Mouse (Mus musculus) kidney, embryonic 14.5 days (tissue): ENCODE data around the gene Gm4952. TPM values are rescaled to one million over a fixed set of nuclear protein-coding genes. Genes with fewer than 3 reads are reported as not detected.

ENCODE experiments used
- ATAC-seq: fragments of 200-750 bp; cut with Nextera tagmentation; 2 replicates; pipeline ENCODE4 v1.8.0; 2017; ENCODE audit warnings: moderate number of reproducible peaks, mild to moderate bottlenecking, moderate TSS enrichment, moderate library complexity; ENCODE audit not compliant: low FRiP score, low TSS enrichment
- H3K27ac ChIP-seq: fragments of 300-500 bp; sonication (generic); 2 replicates; pipeline ENCODE4 v1.5.1; 2014; ENCODE audit warnings: low read depth, mild to moderate bottlenecking, low read length, moderate library complexity, mixed read lengths
- H3K27me3 ChIP-seq: fragments of 300-500 bp; sonication (generic); 2 replicates; pipeline ENCODE4 v1.6.1; 2014; ENCODE audit warnings: mild to moderate bottlenecking, low read length; ENCODE audit not compliant: control insufficient read depth, insufficient read depth
- H3K36me3 ChIP-seq: fragments of 300-500 bp; sonication (generic); 2 replicates; pipeline ENCODE4 v1.6.1; 2014; ENCODE audit warnings: low read length, mixed read lengths; ENCODE audit not compliant: control insufficient read depth, insufficient read depth
- H3K4me1 ChIP-seq: fragments of 300-500 bp; sonication (generic); 2 replicates; pipeline ENCODE4 v1.6.1; 2014; ENCODE audit warnings: low read length, mixed read lengths; ENCODE audit not compliant: control insufficient read depth, insufficient read depth
- H3K4me2 ChIP-seq: fragments of 300-500 bp; sonication (generic); replicated peaks from 2 replicates; pipeline ENCODE4 v1.6.1; 2014; ENCODE audit warnings: low read depth, mild to moderate bottlenecking, low read length
- H3K4me3 ChIP-seq: fragments of 300-500 bp; sonication (generic); 2 replicates; pipeline ENCODE4 v1.5.1; 2014; ENCODE audit warnings: mild to moderate bottlenecking, low read length
- H3K9ac ChIP-seq: fragments of 300-500 bp; sonication (generic); 2 replicates; pipeline ENCODE4 v1.6.1; 2014; ENCODE audit warnings: low read depth, mild to moderate bottlenecking, low read length, moderate library complexity
- H3K9me3 ChIP-seq: fragments of 300-500 bp; sonication (generic); 2 replicates; pipeline ENCODE4 v1.6.1; 2016; ENCODE audit warnings: low read length; ENCODE audit not compliant: control insufficient read depth
- WGBS: fragments of 180-500 bp; shearing (Covaris S2); extraction: QIAGEN DNeasy Blood & Tissue Kit; methylation state at CpG from one replicate; pipeline ENCODE4 v1.1.7; 2014; 5-methylcytosine and 5-hydroxymethylcytosine counted together
- polyA plus RNA-seq: library from polyadenylated mRNA; unstranded; fragments of >200 nt; fragmentation: Nextera tagmentation; extraction: Ambion mirVana; gene quantifications from 2 replicates; pipeline ENCODE4 v1.2.1, GENCODE M21; 2014

Gene Gm4952
- polyA plus RNA-seq, 1 experiment from 2014 or later: 0.09 TPM

GRCm38 (mm10) chr19:12595530-12596289 is 4.1 kb upstream of the Gm4952 start:
- H3K36me3 ChIP-seq: no peaks in the 10 kb centered on the region
- H3K9ac ChIP-seq: peak overlapping the region; percentile 69
- H3K4me3 ChIP-seq: peak overlapping the region; percentile 66
- H3K4me1 ChIP-seq: no peaks in the 10 kb centered on the region
- no peaks in the 10 kb centered on the region for H3K9me3 ChIP-seq
- H3K27ac ChIP-seq: peak overlapping the region; percentile 69
- peak overlapping the region; percentile 98 for H3K4me2 ChIP-seq
- peaks cover 2% of the 10 kb centered on the region; the same call in 1 of the 2 replicates for H3K27me3 ChIP-seq
- 0% methylated on average over 49 of the region's 49 CpGs for WGBS
- peak; percentile 91 for ATAC-seq

- peak overlapping the region; percentile 69 for H3K9ac ChIP-seq
- WGBS: 17% methylated on average over 23 of the region's 23 CpGs
- peak overlapping the region; percentile 98 for H3K4me2 ChIP-seq
- H3K4me3 ChIP-seq: peak overlapping the region; percentile 66
- H3K27me3 ChIP-seq: peaks cover 2% of the 10 kb centered on the region; the same call in 1 of the 2 replicates
- peak overlapping the region; percentile 69 for H3K27ac ChIP-seq
- no peaks in the 10 kb centered on the region for H3K9me3 ChIP-seq
- peak; percentile 60 for ATAC-seq
- no peaks in the 10 kb centered on the region for H3K4me1 ChIP-seq
- H3K36me3 ChIP-seq: no peaks in the 10 kb centered on the region
These were observed 3.3 kb upstream of the Gm4952 start for GRCm38 (mm10) chr19:12596290-12597072.

GRCm38 (mm10) chr19:12597073-12597405 is 2.7 kb upstream of the Gm4952 start:
- ATAC-seq: no peak

DNA sequence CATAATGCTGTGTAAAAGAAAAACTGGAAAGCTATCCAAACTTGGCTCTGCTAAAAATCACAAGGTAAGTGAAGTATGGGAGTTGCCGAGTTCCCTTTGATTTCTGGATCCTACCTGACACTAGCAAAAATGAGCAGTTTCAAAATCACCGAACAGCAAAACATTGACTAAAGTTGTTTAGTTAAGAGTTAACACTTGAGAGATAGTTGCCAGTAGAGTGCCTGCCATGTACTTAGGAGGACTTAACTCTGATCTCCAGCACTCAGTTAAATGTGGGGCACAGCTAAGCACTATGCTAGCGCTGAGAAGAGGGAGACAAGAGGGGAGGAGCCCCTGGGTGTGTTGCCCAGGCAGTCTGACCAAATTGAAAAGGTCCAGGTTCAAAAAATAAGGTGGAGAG is 1.1 kb upstream of the Gm4952 start:
- no peak overlapping the region for H3K4me3 ChIP-seq
- H3K4me1 ChIP-seq: no peaks in the 10 kb centered on the region
- no peak overlapping the region for H3K27ac ChIP-seq
- H3K9ac ChIP-seq: no peak overlapping the region
- H3K4me2 ChIP-seq: no peak overlapping the region
- H3K36me3 ChIP-seq: no peaks in the 10 kb centered on the region
- ATAC-seq: no peak
- H3K27me3 ChIP-seq: peaks cover 2% of the 10 kb centered on the region; the same call in 1 of the 2 replicates
- 51% methylated on average over 3 of the region's 3 CpGs for WGBS
- no peaks in the 10 kb centered on the region for H3K9me3 ChIP-seq

More at GRCm38 (mm10) chr19:12597073-12597405, 2.7 kb upstream of the Gm4952 start:
- 64% methylated on average over 3 of the region's 3 CpGs for WGBS
- peak overlapping the region; percentile 66; the same call in 1 of the 2 replicates for H3K4me3 ChIP-seq
- H3K4me2 ChIP-seq: peak overlapping the region; percentile 98
- peak overlapping the region; percentile 69; the same call in 1 of the 2 replicates for H3K9ac ChIP-seq
- peaks cover 2% of the 10 kb centered on the region; the same call in 1 of the 2 replicates for H3K27me3 ChIP-seq
- no peaks in the 10 kb centered on the region for H3K36me3 ChIP-seq
- no peaks in the 10 kb centered on the region for H3K4me1 ChIP-seq
- no peak overlapping the region for H3K27ac ChIP-seq
- H3K9me3 ChIP-seq: no peaks in the 10 kb centered on the region

DNA sequence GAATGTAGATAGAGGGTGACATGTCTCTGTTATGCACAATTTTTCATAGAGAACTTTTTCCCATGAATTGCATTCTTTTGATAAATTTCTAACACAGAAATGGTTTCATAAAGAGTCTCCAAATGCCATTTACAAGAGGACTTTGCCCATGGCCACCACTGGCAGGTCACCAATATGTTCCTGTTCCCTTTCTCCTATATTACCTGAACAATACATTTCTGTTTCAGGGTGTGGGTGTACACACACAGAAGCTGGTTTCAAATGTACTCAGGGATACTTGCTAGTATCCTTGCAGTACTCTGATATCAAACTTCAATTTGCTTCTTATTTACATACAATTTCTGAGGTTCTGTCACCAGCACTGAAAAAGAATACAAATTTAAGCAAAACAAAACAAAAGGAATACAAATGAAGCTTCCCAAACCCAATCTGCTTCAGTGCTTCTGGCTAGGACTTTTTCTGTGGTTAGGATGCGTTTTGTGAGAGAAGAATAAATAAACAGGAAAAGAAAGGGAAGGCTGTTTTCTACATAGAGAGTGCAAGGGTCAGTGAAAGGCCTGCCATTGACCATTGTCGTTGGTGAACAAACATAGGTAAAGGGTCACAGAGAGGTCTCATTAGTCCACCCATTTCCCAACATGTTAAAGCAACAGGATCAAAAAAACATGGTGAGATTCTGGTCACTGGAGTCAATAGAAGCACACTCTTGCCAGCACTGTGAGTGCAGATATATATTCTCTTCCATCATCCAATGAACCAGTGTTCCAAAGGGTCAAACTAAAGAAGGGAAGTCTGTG is 1.1 kb downstream of the Gm4952 start:
- ATAC-seq: no peak
- H3K27me3 ChIP-seq: peaks cover 2% of the 10 kb centered on the region; the same call in 1 of the 2 replicates

DNA sequence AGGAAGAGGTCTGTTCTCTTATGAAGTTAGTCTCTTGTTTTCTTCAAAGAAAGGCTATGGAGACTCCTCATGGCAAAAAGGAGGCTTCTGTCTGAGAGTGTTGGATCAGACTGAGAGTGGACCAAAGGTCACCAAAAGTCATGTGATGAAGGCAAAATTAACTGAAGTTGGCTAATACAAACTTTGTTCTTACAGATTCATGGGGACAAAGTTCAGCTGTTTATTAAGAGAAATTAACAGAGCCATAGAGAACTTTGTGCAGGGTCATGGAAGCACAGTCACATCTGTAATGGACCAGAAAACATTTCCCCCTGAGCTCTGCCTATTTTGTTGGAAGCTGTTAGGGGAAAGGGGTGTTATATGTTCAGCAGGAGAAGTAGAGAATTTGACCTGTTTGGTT is 8.6 kb downstream of the Gm4952 start:
- H3K36me3 ChIP-seq: no peaks in the 10 kb centered on the region
- H3K27me3 ChIP-seq: no peaks in the 10 kb centered on the region
- H3K4me3 ChIP-seq: no peak overlapping the region
- H3K9ac ChIP-seq: no peak overlapping the region
- no peaks in the 10 kb centered on the region for H3K9me3 ChIP-seq
- H3K4me2 ChIP-seq: no peak overlapping the region
- no peak overlapping the region for H3K27ac ChIP-seq
- H3K4me1 ChIP-seq: no peaks in the 10 kb centered on the region
- no peak for ATAC-seq

More for the DNA sequence above, 1.1 kb downstream of the Gm4952 start:
- WGBS: 35% methylated on average over 2 of the region's 2 CpGs
- Histone ChIP-seq H3K4me2 (no peak overlapping the region), H3K9me3 (no peaks in the 10 kb centered on the region), H3K4me1 (no peaks in the 10 kb centered on the region), H3K36me3 (no peaks in the 10 kb centered on the region), H3K9ac (no peak overlapping the region), H3K4me3 (no peak overlapping the region), H3K27ac (no peak overlapping the region)

DNA sequence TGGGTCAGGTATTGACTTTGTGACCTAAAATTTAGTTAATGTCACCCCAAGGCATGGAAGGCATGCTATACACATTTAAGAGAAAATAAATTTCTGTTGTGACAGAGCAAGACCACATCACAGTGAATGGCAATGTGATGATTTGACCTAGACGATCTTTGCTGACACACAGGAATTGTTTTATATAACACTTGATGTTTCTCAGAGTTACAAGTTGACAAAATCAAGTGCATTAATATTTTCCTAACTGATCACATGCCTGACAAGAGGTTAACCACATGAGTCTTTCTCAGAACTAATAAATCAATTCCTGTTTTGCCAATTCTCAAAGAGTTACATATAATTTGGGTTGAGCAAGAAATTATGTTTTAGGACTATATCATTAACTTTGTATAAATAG is 13.9 kb downstream of the Gm4952 start:
- Histone ChIP-seq H3K27ac (no peak overlapping the region), H3K36me3 (no peaks in the 10 kb centered on the region), H3K9ac (no peak overlapping the region), H3K9me3 (no peaks in the 10 kb centered on the region), H3K4me3 (no peak overlapping the region), H3K27me3 (no peaks in the 10 kb centered on the region), H3K4me1 (no peaks in the 10 kb centered on the region), H3K4me2 (no peak overlapping the region)
- WGBS: 80% methylated on average over 1 of the region's 1 CpGs
- no peak for ATAC-seq

DNA sequence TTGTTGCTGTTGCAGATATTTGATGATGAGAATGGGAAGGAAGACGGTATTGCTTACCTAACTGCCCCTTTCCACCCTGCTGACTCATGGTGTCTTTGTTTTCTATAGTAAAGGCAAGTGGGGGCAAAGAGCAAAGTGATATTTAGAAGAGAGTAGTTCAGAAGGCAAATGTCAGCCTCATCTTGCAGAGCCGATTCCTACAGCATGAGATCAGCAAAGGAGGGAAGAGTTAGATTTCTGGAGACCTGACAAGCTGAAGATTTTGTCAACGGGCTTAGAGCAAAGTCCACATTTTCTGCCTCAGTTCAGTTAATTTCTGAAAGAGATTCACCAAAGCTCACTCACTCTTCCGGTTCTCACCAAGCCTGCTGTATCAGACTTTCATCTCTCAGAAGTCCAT is 33.4 kb downstream of the Gm4952 start, which contains the start of gene Glyat:
TSS of gene Glyat (plus strand) at position 133 of the 400 bp plus-strand sequence.
- H3K4me3 ChIP-seq: no peak within 1 kb of the TSS
- H3K36me3 ChIP-seq: no peaks in the 10 kb centered on the region
- H3K9ac ChIP-seq: no peak within 1 kb of the TSS
- H3K4me1 ChIP-seq: no peaks in the 10 kb centered on the region
- no peak within 1 kb of the TSS for H3K27ac ChIP-seq
- no peaks in the 10 kb centered on the region for H3K9me3 ChIP-seq
- H3K27me3 ChIP-seq: no peaks in the 10 kb centered on the region
- no peak within 1 kb of the TSS for H3K4me2 ChIP-seq
- no peak for ATAC-seq
- 71% methylated on average over 4 of the region's 4 CpGs for WGBS
